Mouse (Mus musculus): ENCODE measurements around the gene Gm20422. TPM values are rescaled to one million over a fixed set of nuclear protein-coding genes. Genes with fewer than 3 reads are reported as not detected.

The Gm20422 gene
- 0.15 and 1.3 TPM in 2 replicates for polyA plus RNA-seq (2012; rRNA removed)

- TF ChIP-seq CTCF (IDR thresholded peaks at IDR 0.05; ENCODE audit: extremely low read depth, insufficient read depth, low read length): no peak
- peak; percentile 81 for TF ChIP-seq POLR2A (IDR thresholded peaks at IDR 0.05; ENCODE audit: extremely low read depth, insufficient read depth, low read length)
- H3K27ac ChIP-seq (ENCODE audit: insufficient read depth, low read length): peak within 1 kb of the TSS; percentile 98
- peaks cover 3% of the 10 kb centered on the region for H3K4me1 ChIP-seq (ENCODE audit: control insufficient read depth, insufficient read depth, low read length)
- peak within 1 kb of the TSS; percentile 69 for H3K4me3 ChIP-seq (ENCODE audit: insufficient read depth, low read length)
These were observed at the start of gene Gm20422 for GRCm38 (mm10) chr8:69774503-69775148. Gm20422 (minus strand) TSS chr8:69774886.

GRCm38 (mm10) chr8:69822386-69823191, 47.9 kb upstream of the Gm20422 start, which contains the start of gene Lpar2:
Lpar2 (plus strand) TSS chr8:69822429.
- Histone ChIP-seq H3K4me1 (ENCODE audit: control insufficient read depth, insufficient read depth, low read length) (no peaks in the 10 kb centered on the region), H3K27ac (ENCODE audit: insufficient read depth, low read length) (no peak within 1 kb of the TSS), H3K4me3 (ENCODE audit: insufficient read depth, low read length) (peak within 1 kb of the TSS; percentile 21)
- no peak for TF ChIP-seq CTCF (IDR thresholded peaks at IDR 0.05; ENCODE audit: extremely low read depth, insufficient read depth, low read length)
- TF ChIP-seq POLR2A (IDR thresholded peaks at IDR 0.05; ENCODE audit: extremely low read depth, insufficient read depth, low read length): no peak

GRCm38 (mm10) chr8:69821971-69822385, 47.3 kb upstream of the Gm20422 start:
- H3K4me3 ChIP-seq (ENCODE audit: insufficient read depth, low read length): peak overlapping the region; percentile 21; the same call in 1 of the 2 replicates
- H3K27ac ChIP-seq (ENCODE audit: insufficient read depth, low read length): no peak overlapping the region
- TF ChIP-seq CTCF (IDR thresholded peaks at IDR 0.05; ENCODE audit: extremely low read depth, insufficient read depth, low read length) (no peak), POLR2A (IDR thresholded peaks at IDR 0.05; ENCODE audit: extremely low read depth, insufficient read depth, low read length) (no peak)
- H3K4me1 ChIP-seq (ENCODE audit: control insufficient read depth, insufficient read depth, low read length): no peaks in the 10 kb centered on the region

- no peak overlapping the region for H3K4me3 ChIP-seq (ENCODE audit: insufficient read depth, low read length)
- no peaks in the 10 kb centered on the region for H3K4me1 ChIP-seq (ENCODE audit: control insufficient read depth, insufficient read depth, low read length)
- TF ChIP-seq CTCF (IDR thresholded peaks at IDR 0.05; ENCODE audit: extremely low read depth, insufficient read depth, low read length) (no peak), POLR2A (IDR thresholded peaks at IDR 0.05; ENCODE audit: extremely low read depth, insufficient read depth, low read length) (no peak)
- H3K27ac ChIP-seq (ENCODE audit: insufficient read depth, low read length): no peak overlapping the region
These were observed 45.8 kb upstream of the Gm20422 start for GRCm38 (mm10) chr8:69820466-69820865.

GRCm38 (mm10) chr8:69815396-69815795, 40.7 kb upstream of the Gm20422 start:
- Histone ChIP-seq H3K4me1 (ENCODE audit: control insufficient read depth, insufficient read depth, low read length) (no peaks in the 10 kb centered on the region), H3K27ac (ENCODE audit: insufficient read depth, low read length) (no peak overlapping the region), H3K4me3 (ENCODE audit: insufficient read depth, low read length) (no peak overlapping the region)
- no peak for TF ChIP-seq POLR2A (IDR thresholded peaks at IDR 0.05; ENCODE audit: extremely low read depth, insufficient read depth, low read length)
- no peak for TF ChIP-seq CTCF (IDR thresholded peaks at IDR 0.05; ENCODE audit: extremely low read depth, insufficient read depth, low read length)

GRCm38 (mm10) chr8:69814881-69815280, 40.2 kb upstream of the Gm20422 start:
- no peaks in the 10 kb centered on the region for H3K4me1 ChIP-seq (ENCODE audit: control insufficient read depth, insufficient read depth, low read length)
- no peak overlapping the region for H3K4me3 ChIP-seq (ENCODE audit: insufficient read depth, low read length)
- no peak overlapping the region for H3K27ac ChIP-seq (ENCODE audit: insufficient read depth, low read length)
- TF ChIP-seq POLR2A (IDR thresholded peaks at IDR 0.05; ENCODE audit: extremely low read depth, insufficient read depth, low read length) (no peak), CTCF (IDR thresholded peaks at IDR 0.05; ENCODE audit: extremely low read depth, insufficient read depth, low read length) (no peak)

GRCm38 (mm10) chr8:69809820-69810219, 35.1 kb upstream of the Gm20422 start:
- Histone ChIP-seq H3K4me3 (ENCODE audit: insufficient read depth, low read length) (no peak overlapping the region), H3K4me1 (ENCODE audit: control insufficient read depth, insufficient read depth, low read length) (no peaks in the 10 kb centered on the region), H3K27ac (ENCODE audit: insufficient read depth, low read length) (no peak overlapping the region)
- no peak for TF ChIP-seq CTCF (IDR thresholded peaks at IDR 0.05; ENCODE audit: extremely low read depth, insufficient read depth, low read length)
- no peak for TF ChIP-seq POLR2A (IDR thresholded peaks at IDR 0.05; ENCODE audit: extremely low read depth, insufficient read depth, low read length)

- H3K4me3 ChIP-seq (ENCODE audit: insufficient read depth, low read length): peak overlapping the region; percentile 31
- TF ChIP-seq CTCF (IDR thresholded peaks at IDR 0.05; ENCODE audit: extremely low read depth, insufficient read depth, low read length) (no peak), POLR2A (IDR thresholded peaks at IDR 0.05; ENCODE audit: extremely low read depth, insufficient read depth, low read length) (no peak)
- H3K4me1 ChIP-seq (ENCODE audit: control insufficient read depth, insufficient read depth, low read length): no peaks in the 10 kb centered on the region
- H3K27ac ChIP-seq (ENCODE audit: insufficient read depth, low read length): no peak overlapping the region
These were observed 34.2 kb upstream of the Gm20422 start for GRCm38 (mm10) chr8:69808864-69809403.

- Histone ChIP-seq H3K4me3 (ENCODE audit: insufficient read depth, low read length) (peak within 1 kb of the TSS; percentile 31), H3K4me1 (ENCODE audit: control insufficient read depth, insufficient read depth, low read length) (no peaks in the 10 kb centered on the region), H3K27ac (ENCODE audit: insufficient read depth, low read length) (no peak within 1 kb of the TSS)
- no peak; the same call in 1 of the 2 replicates for TF ChIP-seq POLR2A (IDR thresholded peaks at IDR 0.05; ENCODE audit: extremely low read depth, insufficient read depth, low read length)
- no peak for TF ChIP-seq CTCF (IDR thresholded peaks at IDR 0.05; ENCODE audit: extremely low read depth, insufficient read depth, low read length)
These were observed 33.6 kb upstream of the Gm20422 start, which contains the start of gene Gmip for GRCm38 (mm10) chr8:69808094-69808863. Gmip (plus strand) TSS chr8:69808679.
